Mouse (Mus musculus) G1E (cell line): ENCODE measurements around the gene Zbtb45.

Source experiments
- CTCF ChIP-seq: IDR thresholded peaks from 2 replicates; pipeline ENCODE4 v1.5.1; 2012; ENCODE audit warnings: low read depth, low read length, inconsistent platforms, mixed read lengths
- GATA1 ChIP-seq: IDR thresholded peaks from 2 replicates; pipeline ENCODE4 v1.6.1; 2012; ENCODE audit warnings: borderline replicate concordance, low read length, inconsistent platforms, mixed read lengths
- GATA2 ChIP-seq: IDR thresholded peaks from 2 replicates; pipeline ENCODE4 v1.6.1; 2012; ENCODE audit warnings: low read depth, low read length, inconsistent platforms, borderline replicate concordance
- POLR2AphosphoS5 ChIP-seq: IDR thresholded peaks from 2 replicates; pipeline ENCODE4 v1.6.1; 2012; ENCODE audit warnings: low read depth, low read length, inconsistent platforms; ENCODE audit not compliant: insufficient replicate concordance
- TAL1 ChIP-seq: conservative IDR thresholded peaks from 2 replicates; pipeline ENCODE4 v1.6.1; 2012; ENCODE audit warnings: low read depth, low read length, inconsistent platforms, mixed read lengths

- TF ChIP-seq TAL1 (no peak), CTCF (no peak), POLR2AphosphoS5 (no peak), GATA1 (no peak), GATA2 (no peak)
Observed at GRCm38 (mm10) chr7:12993148-12993547, 16.7 kb downstream of the Zbtb45 start.
